Mouse (Mus musculus) heart, adult 9 months (tissue): ENCODE measurements around the gene Coa3.

Experiments used
- DNase-seq, 2 experiments: peaks; one replicate each; pipeline ENCODE4 v3.0.0; 2022; ENCODE audit warnings: low spot score in 2 of 2

The Coa3 gene

DNA sequence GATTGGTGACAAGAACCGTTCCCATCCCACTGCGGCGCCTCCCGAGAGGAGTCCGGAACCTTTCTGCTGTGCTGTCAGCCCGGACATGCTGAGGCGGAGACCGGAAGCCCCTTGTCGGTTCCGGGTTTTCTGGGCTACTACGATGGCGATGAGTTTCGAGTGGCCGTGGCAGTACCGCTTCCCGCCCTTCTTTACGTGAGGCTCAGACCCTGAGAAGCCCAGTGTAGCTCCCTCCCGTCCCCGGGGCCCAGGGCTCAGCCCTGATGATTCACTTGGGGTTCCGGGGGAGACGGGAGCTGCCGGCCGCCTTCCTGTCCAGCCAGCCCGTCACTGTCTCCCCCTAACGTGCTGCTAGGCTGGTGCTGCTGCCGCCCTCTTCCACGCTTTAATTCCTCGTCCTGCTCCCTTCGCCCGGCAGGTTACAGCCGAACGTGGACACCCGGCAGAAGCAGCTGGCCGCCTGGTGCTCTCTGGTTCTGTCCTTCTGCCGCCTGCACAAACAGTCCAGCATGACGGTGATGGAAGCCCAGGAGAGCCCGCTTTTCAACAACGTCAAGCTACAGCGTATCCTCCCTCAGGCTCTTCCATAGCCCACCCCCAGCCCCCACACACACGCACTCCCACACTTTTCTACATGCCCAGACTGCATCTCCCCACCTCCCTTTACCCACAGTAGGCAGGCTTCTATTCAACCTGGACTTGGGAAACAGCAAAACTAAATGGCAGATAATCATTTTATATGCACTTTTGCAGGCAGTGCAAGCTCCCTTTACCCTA lies 25.1 kb downstream of the Coa3 start, which contains the start of gene Vps25:
TSS of gene Vps25 (plus strand) at position 95 of the 777 bp plus-strand sequence.
- peak; percentile 80 to 85 for DNase-seq

DNA sequence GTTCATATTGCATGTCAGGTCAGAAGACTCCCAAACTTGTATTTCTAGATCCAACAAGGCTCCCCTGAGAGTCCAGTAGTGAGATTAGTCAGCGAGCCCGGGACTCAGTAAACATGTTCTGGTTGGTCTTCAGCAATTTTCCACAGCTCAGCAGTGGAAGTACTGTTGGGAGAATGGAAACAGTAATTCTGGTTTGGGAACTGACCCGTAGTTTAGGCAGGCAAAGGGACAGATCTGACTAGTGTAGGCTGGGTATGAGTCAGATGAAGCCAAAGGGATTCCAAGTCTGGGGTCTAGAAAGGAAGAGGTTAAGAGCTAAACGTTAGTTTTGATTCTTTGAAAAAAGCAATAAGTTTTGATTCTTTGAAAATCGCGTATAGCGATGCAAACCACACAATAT lies 26.0 kb downstream of the Coa3 start:
- DNase-seq: peak in 1 of 2 experiments; percentile 34

DNA sequence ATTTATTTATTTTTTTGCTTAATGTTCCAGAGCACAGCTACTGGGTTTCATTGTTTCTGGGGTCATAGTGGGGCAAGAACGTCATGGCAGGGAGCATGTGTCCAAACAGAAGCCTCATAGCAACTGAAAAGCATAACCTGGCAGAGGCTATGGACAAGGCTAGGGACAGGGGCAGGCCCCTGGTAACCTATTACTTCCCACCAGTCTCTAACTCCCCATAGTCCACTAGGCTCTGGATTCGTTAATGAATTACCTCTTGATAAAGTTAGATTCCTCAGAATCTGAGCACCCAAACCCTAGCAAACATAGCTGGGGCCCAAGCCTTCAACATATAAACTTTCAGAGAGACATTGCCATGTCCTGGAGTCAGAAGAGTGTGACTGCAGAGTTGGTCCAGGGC lies 27.9 kb downstream of the Coa3 start:
- no peak for DNase-seq

- peak; percentile 78 to 84 for DNase-seq
Measured at GRCm38 (mm10) chr11:101248258-101248994, 30.5 kb downstream of the Coa3 start.

GRCm38 (mm10) chr11:101247521-101248030 lies 31.3 kb downstream of the Coa3 start:
- no peak for DNase-seq

DNA sequence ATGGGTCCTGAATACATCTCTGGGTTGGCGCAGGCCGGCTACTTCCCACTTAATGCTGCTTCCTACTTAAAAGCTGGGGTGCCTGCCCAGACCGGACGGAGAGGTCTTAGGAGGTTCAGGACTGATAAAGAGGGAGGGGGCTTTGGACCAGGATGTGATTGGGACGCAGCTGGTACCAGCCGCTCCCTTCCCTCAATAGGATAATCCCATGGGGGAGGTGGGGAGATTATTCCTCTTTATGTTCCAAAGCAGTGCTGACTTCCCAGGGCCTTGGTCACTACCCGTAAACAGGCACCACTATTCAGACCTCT lies 32.3 kb downstream of the Coa3 start:
- peak in 1 of 2 experiments; percentile 57 for DNase-seq

DNA sequence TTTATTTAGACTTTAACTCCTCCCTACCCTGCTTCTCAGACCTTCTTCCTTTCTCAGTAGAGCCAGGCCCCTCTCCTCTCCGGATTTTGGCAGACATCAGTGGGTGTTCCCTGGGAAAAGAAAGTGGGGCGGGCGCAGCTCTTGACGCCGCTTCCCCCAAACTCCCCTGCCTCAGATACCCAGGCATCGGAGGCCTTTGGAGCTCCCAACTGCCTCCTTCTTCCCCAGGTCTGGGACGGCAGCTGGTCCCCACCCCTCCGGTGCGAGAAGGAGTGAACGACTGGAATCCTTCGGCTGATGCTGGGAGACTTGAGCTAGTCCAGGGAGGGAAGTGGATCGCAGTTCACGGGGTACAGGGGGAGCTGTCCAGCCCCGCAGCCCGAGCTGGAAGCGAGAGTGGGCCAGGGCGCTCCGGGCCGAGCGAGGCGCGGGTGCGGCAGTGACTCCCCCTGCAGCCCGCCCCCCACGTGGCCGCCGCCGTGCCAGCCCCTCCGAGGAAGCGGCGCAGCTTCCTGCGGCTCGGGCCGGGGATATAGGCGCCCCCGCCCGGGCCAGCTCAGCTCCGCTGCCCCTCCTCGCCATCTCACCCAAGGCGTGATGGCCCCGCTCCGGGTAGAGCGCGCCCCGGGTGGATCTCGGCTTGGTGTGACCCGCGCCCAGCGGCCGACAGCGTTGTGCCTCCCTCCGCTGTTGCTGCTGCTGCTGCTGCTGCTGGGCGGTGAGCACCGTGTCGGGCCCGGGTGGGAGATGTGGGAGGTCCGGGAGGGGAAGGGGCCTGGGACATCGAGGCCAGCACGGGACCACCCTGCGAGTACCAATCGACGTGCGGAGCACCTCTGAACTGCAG lies 32.8 kb downstream of the Coa3 start, which contains the start of gene Ramp2:
TSS of gene Ramp2 (plus strand) at position 174 of the 847 bp plus-strand sequence.
- peak; percentile 72 to 80 for DNase-seq

DNA sequence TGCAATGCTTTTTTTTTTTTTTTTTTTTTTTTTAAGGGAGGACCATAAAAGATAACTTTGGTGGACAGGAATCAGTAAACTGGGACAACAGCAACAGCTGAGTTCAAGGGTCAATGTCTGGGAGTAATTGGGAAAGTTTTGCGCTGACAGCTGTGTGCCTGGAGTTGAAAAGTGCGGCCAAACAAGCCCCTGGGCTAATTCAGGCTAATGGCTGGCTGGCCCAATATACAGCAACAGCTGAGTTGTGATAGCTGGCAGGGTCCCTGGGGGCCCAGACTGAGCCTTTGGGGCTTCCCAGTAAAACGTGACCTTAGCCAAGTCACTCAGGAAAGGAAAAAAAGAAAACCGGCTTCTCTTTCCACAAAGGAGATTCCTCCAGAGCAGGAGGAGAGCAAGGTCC lies 33.8 kb downstream of the Coa3 start:
- DNase-seq: peak; percentile 79 to 81

- peak; percentile 24 to 36 for DNase-seq
Measured at GRCm38 (mm10) chr11:101238071-101238647, 40.8 kb downstream of the Coa3 start.

DNA sequence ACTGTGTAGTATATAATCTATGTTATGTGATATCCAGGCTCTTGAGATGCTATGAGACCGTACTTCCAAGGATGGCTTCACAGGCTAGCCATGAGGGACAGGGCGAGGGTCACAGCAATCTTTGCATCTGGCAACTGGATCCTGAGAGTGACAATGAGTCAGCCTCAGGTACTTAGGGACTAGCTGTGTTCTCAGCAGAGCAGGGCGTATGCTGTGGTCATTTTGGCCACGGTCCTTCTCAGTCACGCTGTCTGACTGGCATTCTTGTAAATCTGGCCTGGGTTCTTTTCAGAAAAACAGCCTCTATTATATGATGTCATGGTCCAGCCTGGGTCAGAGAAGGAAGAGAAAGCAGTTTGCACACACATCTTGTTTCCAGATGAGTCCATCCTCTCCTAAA lies 42.1 kb downstream of the Coa3 start:
- peak in 1 of 2 experiments; percentile 17 for DNase-seq

- no peak for DNase-seq
Measured at GRCm38 (mm10) chr11:101235429-101235828, 43.5 kb downstream of the Coa3 start.

GRCm38 (mm10) chr11:101234124-101234523 lies 44.8 kb downstream of the Coa3 start:
- no peak for DNase-seq

GRCm38 (mm10) chr11:101233240-101233639 lies 45.7 kb downstream of the Coa3 start:
- DNase-seq: no peak

GRCm38 (mm10) chr11:101232010-101232839 lies 46.7 kb downstream of the Coa3 start:
- peak; percentile 82 to 83 for DNase-seq

- peak; percentile 89 to 94 for DNase-seq
Measured at GRCm38 (mm10) chr11:101230991-101231871, 47.7 kb downstream of the Coa3 start.

GRCm38 (mm10) chr11:101230526-101230925 lies 48.4 kb downstream of the Coa3 start:
- DNase-seq: no peak

DNA sequence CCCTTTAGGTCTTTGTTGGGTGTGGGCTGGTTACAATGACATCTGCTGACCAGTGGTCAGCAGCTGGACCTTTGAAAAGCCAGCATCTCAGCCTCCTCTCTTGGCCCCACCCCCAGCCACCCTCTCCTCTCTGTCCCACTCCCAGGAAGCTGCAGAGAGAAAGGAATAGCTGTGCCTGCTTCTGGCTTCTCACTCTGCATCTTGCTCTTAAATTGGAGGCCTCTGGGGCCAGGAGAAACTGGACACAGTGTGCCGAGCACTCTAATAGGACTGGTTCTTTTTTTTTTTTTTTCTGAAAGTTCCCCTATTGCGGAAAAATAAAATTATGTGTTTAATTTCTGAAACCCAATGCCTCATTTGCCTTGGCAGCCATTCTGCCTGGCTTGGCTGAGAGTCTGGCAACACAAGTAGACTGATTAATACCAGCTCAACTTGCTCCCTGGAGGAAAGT lies 48.8 kb downstream of the Coa3 start:
- DNase-seq: peak; percentile 73 to 79

DNA sequence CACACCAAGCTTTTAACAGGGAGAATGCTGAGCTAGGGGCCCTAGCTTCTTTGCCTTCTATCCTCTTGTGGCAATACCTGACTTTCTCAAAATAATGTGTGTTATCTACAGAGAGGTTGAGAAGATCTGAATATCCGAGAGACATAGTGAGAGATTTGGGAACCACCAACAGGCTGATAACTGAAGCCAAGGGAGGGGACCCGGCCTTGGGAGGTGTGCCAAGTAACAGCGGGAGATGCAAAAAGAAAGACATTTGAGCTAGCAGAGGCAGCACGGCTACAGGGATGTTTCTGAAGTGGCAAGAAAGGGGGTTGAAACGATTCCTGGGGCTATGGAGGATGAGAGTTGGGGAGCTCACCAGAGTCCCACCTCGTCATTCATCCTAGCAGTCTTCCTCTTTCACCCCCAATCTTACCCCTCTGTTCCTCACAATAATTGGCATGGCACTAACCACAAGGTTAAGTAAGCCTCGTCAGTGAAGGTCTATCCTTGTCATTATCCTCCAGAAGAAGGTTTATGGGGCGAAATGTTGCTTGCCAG lies 49.5 kb downstream of the Coa3 start:
- DNase-seq: peak; percentile 28 to 50
